ENCODE assay signal across 21 mouse cellular contexts in the genomic region with DNA sequence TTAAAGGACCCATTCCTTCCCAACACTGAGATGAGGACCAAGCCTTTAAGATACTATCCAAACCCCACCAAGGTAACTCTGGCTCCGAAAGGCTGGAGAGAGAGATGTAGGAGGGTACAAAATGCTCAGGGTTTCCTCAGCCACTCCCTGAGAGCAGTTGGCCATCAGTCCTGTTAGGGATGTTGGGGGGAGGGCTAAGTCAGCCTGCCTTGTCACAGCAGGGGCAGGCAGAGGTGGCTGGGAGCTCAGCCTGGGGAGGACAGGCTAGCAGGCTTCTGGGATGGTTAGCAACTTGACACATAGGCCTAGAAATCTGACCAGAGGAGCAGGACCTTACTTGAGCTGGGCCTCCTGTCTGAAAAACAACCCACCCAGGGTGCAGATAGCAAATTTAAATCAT. TPM values are rescaled to one million over a fixed set of nuclear protein-coding genes. Genes with fewer than 3 reads are reported as not detected.
DNase-seq lines count a peak whose midpoint lies in the region; ATAC-seq and TF ChIP-seq lines count a peak whose summit lies in the region.
"Had no signal": no experiment of that assay in that cellular context is flagged by ENCODE, and none has a peak within 500 bp of the region (broad histone marks: within the 10 kb centered on the region; RNA-seq: fewer than 3 reads in every experiment).

No protein-coding gene starts in this region.

- 0 out of 2 replicates have a peak, but pooled peaks cover 2% of the 10 kb centered on the region for H3K4me1 ChIP-seq in stomach, postnatal 0 days (replicated peaks; ENCODE audit: control insufficient read depth, insufficient read depth)

- H3K27me3 ChIP-seq in stomach, postnatal 0 days (ENCODE audit: control insufficient read depth, insufficient read depth, low read length): no peaks in the 10 kb centered on the region
- H3K27me3 ChIP-seq: heart, embryonic 12.5 days had no signal

- DNase-seq in heart, adult 11 months: peak; percentile 79
- no peak for DNase-seq in heart, postnatal 4 days
- DNase-seq in layer of hippocampus, adult 2 months (ENCODE audit: low spot score in 2 of 2): no peak
- no peak for DNase-seq in layer of hippocampus, postnatal 36 days
- DNase-seq in testis, postnatal 10 days (ENCODE audit: low spot score): peak; percentile 39
- no peak for DNase-seq in testis, postnatal 14 days (ENCODE audit: low spot score)
- peak; percentile 11 for DNase-seq in stomach, postnatal 0 days (ENCODE audit: low spot score)
- DNase-seq: adrenal gland, adult 2 months; adrenal gland, postnatal 14 days; cerebellum, adult 11 months; cerebellum, adult 8-10 months; forebrain, postnatal 0 days; gastrocnemius, postnatal 25 days; heart, postnatal 36 days had no signal

- H3K4me2 ChIP-seq in stomach, postnatal 0 days (replicated peaks; ENCODE audit: low read depth): no peak overlapping the region
- H3K4me2 ChIP-seq: heart, embryonic 12.5 days; hindbrain, embryonic 14.5 days had no signal

- H3K9ac ChIP-seq in stomach, postnatal 0 days (ENCODE audit: low read length): no peak overlapping the region; the same call in 1 of the 2 replicates
- H3K9ac ChIP-seq: forebrain, postnatal 0 days; heart, embryonic 12.5 days; hindbrain, embryonic 14.5 days had no signal

- no peak overlapping the region for H3K4me3 ChIP-seq in layer of hippocampus, adult 2 months
- H3K4me3 ChIP-seq in stomach, postnatal 0 days (ENCODE audit: low read depth, low read length): no peak overlapping the region
- H3K4me3 ChIP-seq: heart, embryonic 12.5 days had no signal

- 85% methylated on average over 1 of the region's 1 CpGs for WGBS in stomach, postnatal 0 days

- no peak for ATAC-seq in stomach, postnatal 0 days (ENCODE audit: low FRiP score, low TSS enrichment)
- no peak for ATAC-seq in erythroblast, adult 5-6 weeks (replicated peaks; ENCODE audit: low FRiP score, poor library complexity, severe bottlenecking)
- ATAC-seq: CD4-positive, CD25-positive, alpha-beta regulatory T cell, adult 4 months; forebrain, embryonic 14.5 days; forebrain, postnatal 0 days; hindbrain, postnatal 0 days; inflammation-experienced regulatory T-cells, adult 6 months had no signal

- no peaks in the 10 kb centered on the region for H3K9me3 ChIP-seq in stomach, postnatal 0 days (ENCODE audit: control insufficient read depth, low read length)
- H3K9me3 ChIP-seq: heart, embryonic 12.5 days had no signal

- TF ChIP-seq EP300 in stomach, postnatal 0 days (optimal IDR thresholded peaks at IDR 0.05): no peak

- no peaks in the 10 kb centered on the region; the same call in 1 of the 2 replicates for H3K36me3 ChIP-seq in stomach, postnatal 0 days (ENCODE audit: control insufficient read depth, insufficient read depth, low read length)

- TF ChIP-seq CTCF in layer of hippocampus, adult 2 months (conservative IDR thresholded peaks at IDR 0.05): no peak
- no peak for TF ChIP-seq CTCF in stomach, postnatal 0 days (IDR thresholded peaks at IDR 0.05; ENCODE audit: low read depth)

- H3K27ac ChIP-seq in layer of hippocampus, adult 2 months: peak overlapping the region; percentile 60
- H3K27ac ChIP-seq in stomach, postnatal 0 days (replicated peaks): no peak overlapping the region
- H3K27ac ChIP-seq: hindbrain, embryonic 14.5 days; hindbrain, postnatal 0 days had no signal

RNA-seq across cellular contexts. Expression of gene Lysmd4, which starts 5.2 kb away (rescaled TPM):
- total RNA-seq in heart, postnatal 4 days (2021): 10 to 100 TPM; 14.2 to 14.4 TPM
- 10 to 100 TPM; 33.7 to 34.7 TPM for total RNA-seq in layer of hippocampus, adult 2 months (2021)
- 10 to 100 TPM; 32.4 to 35.2 TPM for total RNA-seq in layer of hippocampus, postnatal 36 days (2021)
- polyA plus RNA-seq in stomach, postnatal 0 days (2015; fragmentation: Nextera tagmentation; extraction: Ambion mirVana): 8.5 and 9.8 TPM in 2 replicates
- total RNA-seq in erythroblast, adult 5-6 weeks (2015; ENCODE audit: low replicate concordance): 6.1 TPM in 1 of 2 replicates, not detected in the other
- 2.1 and 2.5 TPM in 2 replicates for total RNA-seq in erythroblast, adult 5-6 weeks (2017; ENCODE audit: low replicate concordance)

Comparison
In these comparisons a context has a peak if more than half of its experiments do, and no peak if none do; other contexts are left out.
1. DNase-seq: peak in heart, adult 11 months (single experiment), testis, postnatal 10 days (single experiment) and stomach, postnatal 0 days (single experiment); none in heart, postnatal 4 days (single experiment), layer of hippocampus, adult 2 months (0 of 2), layer of hippocampus, postnatal 36 days (0 of 2) and testis, postnatal 14 days (single experiment).